11 mouse cellular contexts compared by ENCODE assay signal in the genomic region with DNA sequence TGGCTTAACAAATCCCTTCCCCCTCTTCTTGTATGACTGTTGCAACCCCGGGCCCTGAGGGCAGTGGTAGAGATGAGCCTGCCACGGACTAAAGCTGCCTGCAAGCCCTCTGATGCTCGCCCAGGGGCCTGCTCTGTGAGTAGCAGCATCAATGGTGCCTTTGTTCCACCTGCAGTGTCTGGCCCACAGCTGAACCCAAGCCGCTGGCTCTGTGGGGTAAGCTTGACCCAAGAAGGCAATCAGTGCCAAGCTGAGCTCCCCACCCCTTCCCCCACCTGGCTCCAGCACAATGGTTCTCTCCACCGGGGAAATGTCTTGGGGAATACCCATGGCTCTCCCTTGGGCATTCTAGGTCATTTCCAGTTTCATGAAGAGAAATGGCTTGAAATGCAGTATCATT.
DNase-seq lines count a peak whose midpoint lies in the region; ATAC-seq and TF ChIP-seq lines count a peak whose summit lies in the region.
"Had no signal": no experiment of that assay in that cellular context is flagged by ENCODE, and none has a peak within 500 bp of the region (broad histone marks: within the 10 kb centered on the region; RNA-seq: fewer than 3 reads in every experiment).

No protein-coding gene starts in this region.

- no peak overlapping the region for H3K4me2 ChIP-seq in kidney, embryonic 15.5 days
- H3K4me2 ChIP-seq in liver, postnatal 0 days (ENCODE audit: low read depth, low read length): no peak overlapping the region
- H3K4me2 ChIP-seq: embryonic facial prominence, embryonic 15.5 days had no signal

- 78% methylated on average over 5 of the region's 5 CpGs for whole genome bisulfite sequencing in kidney, embryonic 15.5 days
- 26% methylated on average over 5 of the region's 5 CpGs for WGBS in embryonic facial prominence, embryonic 10.5 days
- 70% methylated on average over 5 of the region's 5 CpGs for WGBS in liver, postnatal 0 days (ENCODE audit: insufficient replicate concordance)

- H3K36me3 ChIP-seq in kidney, embryonic 15.5 days: no peaks in the 10 kb centered on the region
- no peaks in the 10 kb centered on the region for H3K36me3 ChIP-seq in embryonic facial prominence, embryonic 10.5 days (replicated peaks)
- H3K36me3 ChIP-seq in liver, postnatal 0 days (replicated peaks; ENCODE audit: insufficient read depth, low read length): no peaks in the 10 kb centered on the region
- H3K36me3 ChIP-seq: embryonic facial prominence, embryonic 15.5 days had no signal

- no peak overlapping the region for H3K27ac ChIP-seq in kidney, embryonic 15.5 days
- H3K27ac ChIP-seq in embryonic facial prominence, embryonic 10.5 days (replicated peaks): peak overlapping the region; percentile 66
- no peak overlapping the region for H3K27ac ChIP-seq in liver, postnatal 0 days (ENCODE audit: low read depth)
- H3K27ac ChIP-seq: embryonic facial prominence, embryonic 15.5 days had no signal

- no peak overlapping the region for H3K9ac ChIP-seq in kidney, embryonic 15.5 days
- no peak overlapping the region for H3K9ac ChIP-seq in liver, postnatal 0 days (replicated peaks)
- H3K9ac ChIP-seq: embryonic facial prominence, embryonic 15.5 days had no signal

- TF ChIP-seq EP300 in liver, postnatal 0 days (IDR thresholded peaks at IDR 0.05; ENCODE audit: low read depth): no peak

- H3K27me3 ChIP-seq in kidney, embryonic 15.5 days: no peaks in the 10 kb centered on the region
- H3K27me3 ChIP-seq in embryonic facial prominence, embryonic 10.5 days (replicated peaks; ENCODE audit: low read depth, poor library complexity, severe bottlenecking): no peaks in the 10 kb centered on the region
- no peaks in the 10 kb centered on the region for H3K27me3 ChIP-seq in liver, postnatal 0 days (ENCODE audit: insufficient read depth, low read length)
- H3K27me3 ChIP-seq: embryonic facial prominence, embryonic 15.5 days had no signal

- H3K9me3 ChIP-seq in kidney, embryonic 15.5 days (replicated peaks): no peaks in the 10 kb centered on the region
- H3K9me3 ChIP-seq in embryonic facial prominence, embryonic 10.5 days: no peaks in the 10 kb centered on the region
- H3K9me3 ChIP-seq in liver, postnatal 0 days (ENCODE audit: low read length): no peaks in the 10 kb centered on the region
- H3K9me3 ChIP-seq: embryonic facial prominence, embryonic 15.5 days had no signal

- H3K4me3 ChIP-seq in kidney, embryonic 15.5 days (replicated peaks): no peak overlapping the region
- H3K4me3 ChIP-seq in embryonic facial prominence, embryonic 10.5 days: no peak overlapping the region
- H3K4me3 ChIP-seq in liver, postnatal 0 days (ENCODE audit: low read depth, low read length): no peak overlapping the region
- H3K4me3 ChIP-seq: embryonic facial prominence, embryonic 15.5 days; myocyte had no signal

- no peak for TF ChIP-seq CTCF in liver, postnatal 0 days (IDR thresholded peaks at IDR 0.05; ENCODE audit: low read depth)

- 0 out of 2 replicates have a peak, but pooled peaks cover 2% of the 10 kb centered on the region for H3K4me1 ChIP-seq in kidney, embryonic 15.5 days
- H3K4me1 ChIP-seq in embryonic facial prominence, embryonic 10.5 days: peaks cover 16% of the 10 kb centered on the region
- H3K4me1 ChIP-seq in liver, postnatal 0 days (ENCODE audit: insufficient read depth): 0 out of 2 replicates have a peak, but pooled peaks cover 3% of the 10 kb centered on the region

- peak; percentile 54; the same call in 1 of the 2 replicates for ATAC-seq in kidney, embryonic 15.5 days (replicated peaks; ENCODE audit: low FRiP score)
- ATAC-seq in liver, postnatal 0 days: no peak

- DNase-seq in kidney, postnatal 36 days: no peak
- peak; percentile 5 for DNase-seq in right cerebral cortex, adult 18-20 months
- no peak for DNase-seq in right cerebral cortex, postnatal 36 days (ENCODE audit: low spot score in 2 of 2)
- peak; percentile 69 for DNase-seq in embryonic facial prominence, embryonic 10.5 days (ENCODE audit: low spot score)
- peak; percentile 37 for DNase-seq in mesoderm, embryonic 11.5 days (ENCODE audit: low read depth, low spot score)
- DNase-seq in liver, postnatal 0 days: no peak
- DNase-seq: gastrocnemius, postnatal 36 days; lung, postnatal 14 days had no signal

Comparison
In these comparisons a context has a peak if more than half of its experiments do, and no peak if none do; other contexts are left out.
1. DNase-seq: peak in right cerebral cortex, adult 18-20 months (single experiment), embryonic facial prominence, embryonic 10.5 days (single experiment) and mesoderm, embryonic 11.5 days (single experiment); none in kidney, postnatal 36 days (0 of 2), right cerebral cortex, postnatal 36 days (0 of 2) and liver, postnatal 0 days (single experiment).